Mouse (Mus musculus): Measurements from ENCODE around the gene Snx29.

DNA sequence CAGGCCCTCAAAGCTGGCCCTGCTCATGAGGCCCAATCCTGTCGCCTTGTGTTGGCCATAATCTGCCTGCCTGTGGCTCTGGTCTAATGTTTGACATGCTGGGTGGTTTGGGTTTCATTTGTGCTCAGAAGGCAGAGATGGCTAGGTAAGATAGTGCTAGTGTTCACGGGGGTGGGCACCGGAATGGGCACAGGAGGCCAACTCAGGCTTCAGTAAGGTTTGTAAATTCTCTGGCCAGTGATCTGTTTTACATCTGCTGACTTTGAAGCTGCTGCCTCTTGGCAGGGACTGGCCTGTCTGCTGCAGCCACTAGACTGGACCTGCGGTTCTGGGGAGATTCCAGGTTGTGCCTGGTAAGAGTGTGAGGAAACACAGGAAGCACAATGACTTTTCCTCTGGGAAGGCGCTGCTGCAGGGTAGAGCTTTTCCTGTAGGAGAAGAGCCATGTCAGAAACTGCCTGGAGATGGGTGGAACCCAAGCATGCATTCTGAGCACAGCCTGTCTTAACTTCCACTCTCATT is 408.4 kb downstream of the Snx29 start:
- no peak for TF ChIP-seq CTCF (IDR thresholded peaks at IDR 0.05; ENCODE audit: borderline replicate concordance, extremely low read depth, insufficient read depth, insufficient read length)
- no peak for TF ChIP-seq POLR2A (IDR thresholded peaks at IDR 0.05; ENCODE audit: borderline replicate concordance, extremely low read depth, insufficient read depth, insufficient read length, poor library complexity, severe bottlenecking)
